Mouse (Mus musculus) adrenal gland, postnatal 14 days (tissue): ENCODE data around the gene Wee1. TPM values are rescaled to one million over a fixed set of nuclear protein-coding genes. Genes with fewer than 3 reads are reported as not detected.
"Not testable (repeated sequence)": the region's sequence is repeated elsewhere in the genome, so short reads cannot be mapped to it uniquely, and the experiment has no call there.

Source experiments
- DNase-seq: peaks from one replicate; pipeline ENCODE4 v3.0.0; 2021; ENCODE audit warnings: mixed read lengths
- total RNA-seq: library from RNA; stranded (reverse); gene quantifications from 2 replicates; pipeline ENCODE4 v1.2.3, GENCODE M21; 2021

Wee1 gene
- total RNA-seq, 1 experiment from 2014 or later = 15.3 TPM

DNA sequence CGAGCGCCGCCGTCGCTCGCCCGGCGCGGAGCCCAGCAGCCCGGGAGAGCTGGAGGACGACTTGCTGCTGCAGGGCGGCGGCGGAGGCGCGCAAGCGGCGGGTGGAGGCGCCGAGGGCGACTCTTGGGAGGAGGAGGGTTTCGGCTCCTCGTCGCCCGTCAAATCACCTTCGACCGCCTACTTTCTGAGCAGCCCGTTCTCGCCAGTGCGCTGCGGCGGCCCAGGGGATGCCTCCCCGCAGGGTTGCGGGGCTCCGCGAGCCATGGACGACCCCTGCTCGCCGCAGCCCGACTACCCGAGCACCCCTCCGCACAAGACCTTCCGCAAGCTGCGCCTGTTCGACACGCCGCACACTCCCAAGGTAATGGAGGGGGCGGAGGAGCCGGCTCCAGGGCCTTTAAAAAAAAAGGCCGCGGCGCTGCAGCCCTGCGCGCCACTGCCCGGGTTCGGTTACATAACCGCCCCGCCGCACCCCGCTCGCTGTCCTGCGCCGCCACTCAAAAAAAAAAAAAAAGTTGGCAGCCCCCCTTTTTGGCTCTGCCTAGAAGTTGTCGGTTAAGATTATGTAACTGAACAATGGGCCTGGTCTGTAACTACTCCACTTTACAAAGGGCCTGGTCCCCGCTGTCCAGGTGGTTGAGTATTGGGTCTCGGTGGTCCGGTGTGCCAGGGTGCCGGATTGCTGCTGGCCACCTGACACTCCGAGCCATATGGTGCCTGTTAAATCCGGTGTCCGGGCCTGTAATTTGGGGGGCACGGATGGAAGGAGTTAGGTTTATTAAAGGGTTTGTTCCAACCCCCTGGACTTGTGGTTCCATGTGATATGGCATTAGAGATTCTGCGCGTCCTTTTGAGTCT, 948 bp downstream of the Wee1 start:
- peak; percentile 82 for DNase-seq

DNA sequence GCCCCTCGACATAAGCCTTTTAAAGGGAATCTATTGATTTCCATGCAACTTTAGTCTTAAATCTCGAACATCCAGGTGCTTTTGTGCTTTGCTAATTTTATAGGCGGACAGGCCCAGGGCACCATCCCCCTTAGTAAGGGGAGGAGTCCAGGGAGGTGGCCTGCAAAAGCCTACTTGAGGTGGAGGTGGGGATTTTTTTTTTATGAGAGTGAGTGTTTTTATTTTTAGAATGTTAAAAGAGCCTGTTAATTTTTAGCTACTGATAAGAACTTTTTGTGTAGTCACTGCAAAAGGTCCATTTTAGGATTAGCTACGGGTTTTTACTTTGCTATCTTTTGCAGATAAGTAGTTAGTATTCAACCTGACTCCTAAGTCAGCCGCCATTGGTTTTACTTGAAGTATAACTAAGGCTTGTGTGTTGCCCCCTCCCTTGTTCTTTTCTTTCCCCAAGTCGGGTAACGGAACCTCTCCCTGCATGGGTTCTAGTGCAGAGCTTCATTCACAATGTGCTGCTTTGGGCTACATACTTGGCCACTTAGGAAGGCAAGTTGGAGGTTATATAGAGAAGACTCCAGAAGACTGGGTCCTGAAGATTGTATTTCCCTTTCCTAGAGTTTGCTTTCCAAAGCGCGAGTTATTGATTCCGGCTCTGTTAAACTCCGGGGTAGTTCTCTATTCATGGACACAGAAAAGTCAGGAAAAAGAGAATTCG, 2.2 kb downstream of the Wee1 start:
- DNase-seq = peak; percentile 29

DNA sequence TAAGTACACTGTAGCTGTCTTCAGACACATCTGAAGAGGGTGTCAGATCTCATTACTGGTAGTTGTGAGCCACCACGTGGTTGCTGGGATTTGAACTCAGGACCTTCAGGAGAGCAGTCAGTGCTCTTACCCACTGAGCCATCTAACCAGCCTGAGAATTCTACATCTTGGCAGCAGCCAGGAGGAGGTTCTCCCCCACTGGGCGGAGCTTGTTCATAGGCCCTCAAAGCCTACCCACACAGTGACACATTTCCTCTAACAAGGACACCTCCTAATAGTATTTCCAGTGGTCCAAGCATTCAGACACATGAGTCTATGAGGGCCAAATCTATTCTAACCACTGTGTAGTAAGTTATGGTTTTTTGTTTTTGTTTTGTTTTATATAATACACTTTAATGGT, 6.7 kb downstream of the Wee1 start:
- DNase-seq = no peak

DNA sequence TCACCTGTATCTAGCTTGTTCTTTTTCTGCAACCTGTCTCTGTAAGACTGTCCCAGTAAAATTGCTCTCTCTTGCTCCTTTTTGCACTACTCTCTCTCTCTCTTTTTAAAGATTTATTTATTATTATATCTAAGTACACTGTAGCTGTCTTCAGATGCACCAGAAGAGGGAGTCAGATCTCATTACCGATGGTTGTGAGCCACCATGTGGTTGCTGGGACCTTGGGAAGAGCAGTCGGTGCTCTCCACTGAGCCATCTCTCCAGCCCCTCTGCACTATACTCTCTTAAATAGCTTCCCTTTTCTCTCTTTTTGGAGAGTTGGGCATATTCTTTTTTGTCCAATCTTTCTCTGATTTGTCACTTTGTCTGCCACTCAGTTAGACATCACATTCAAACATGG, 10.4 kb downstream of the Wee1 start:
- DNase-seq = not testable (repeated sequence)

DNA sequence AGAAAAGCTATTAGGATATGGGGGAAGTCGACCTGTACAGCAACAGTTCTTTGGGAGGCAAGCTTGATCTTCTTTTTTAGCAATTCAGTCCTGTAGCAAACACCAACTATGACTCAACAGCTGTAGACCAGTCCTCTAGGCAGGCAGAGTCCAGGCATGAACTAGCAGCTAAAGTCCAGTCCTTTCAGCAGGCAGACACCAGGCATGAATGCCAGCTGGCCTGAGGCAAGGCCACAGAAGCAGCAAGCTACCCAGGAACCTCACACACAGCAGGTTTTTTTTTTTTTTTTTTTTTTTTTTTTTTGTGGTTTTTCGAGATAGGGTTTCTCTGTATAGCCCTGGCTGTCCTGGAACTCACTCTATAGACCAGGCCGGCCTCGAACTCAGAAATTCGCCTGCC, 12.1 kb downstream of the Wee1 start:
- DNase-seq = peak; percentile 32

DNA sequence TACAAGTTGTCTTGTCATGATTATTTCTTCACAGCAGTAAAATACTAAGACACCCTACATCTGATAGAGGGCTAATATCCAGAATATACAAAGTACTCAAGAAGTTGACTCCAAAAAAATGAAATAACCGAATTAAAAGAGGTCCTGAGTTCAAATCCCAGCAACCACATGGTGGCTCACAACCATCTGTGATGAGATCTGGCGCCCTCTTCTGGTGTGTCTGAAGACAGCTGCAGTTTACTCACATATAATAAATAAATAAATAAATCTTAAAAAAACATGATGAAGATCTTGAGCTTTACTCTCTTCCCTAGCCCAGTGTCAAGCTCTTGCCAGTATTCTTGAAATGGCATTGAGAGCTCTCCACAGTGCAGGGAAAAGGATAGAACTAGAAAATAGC, 16.7 kb downstream of the Wee1 start:
- no peak for DNase-seq

DNA sequence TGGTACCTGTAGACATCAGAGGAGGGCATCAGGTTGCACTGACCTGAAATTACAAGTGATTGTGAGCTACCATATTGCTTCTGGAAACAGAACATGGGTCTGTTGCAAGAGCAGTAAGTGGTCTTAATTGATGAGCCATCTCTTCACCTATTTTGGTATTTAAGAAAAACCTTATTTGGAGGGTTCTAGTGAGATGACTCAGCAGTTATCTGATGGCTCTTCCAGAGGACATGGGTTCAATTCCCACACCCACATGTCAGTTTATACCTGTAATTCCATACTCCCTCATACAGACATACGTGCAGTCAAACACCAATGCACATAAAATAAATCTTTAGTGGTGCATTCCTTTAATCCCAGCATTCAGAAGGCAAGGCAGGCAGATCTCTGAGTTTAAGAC, 22.0 kb downstream of the Wee1 start:
- no peak for DNase-seq

DNA sequence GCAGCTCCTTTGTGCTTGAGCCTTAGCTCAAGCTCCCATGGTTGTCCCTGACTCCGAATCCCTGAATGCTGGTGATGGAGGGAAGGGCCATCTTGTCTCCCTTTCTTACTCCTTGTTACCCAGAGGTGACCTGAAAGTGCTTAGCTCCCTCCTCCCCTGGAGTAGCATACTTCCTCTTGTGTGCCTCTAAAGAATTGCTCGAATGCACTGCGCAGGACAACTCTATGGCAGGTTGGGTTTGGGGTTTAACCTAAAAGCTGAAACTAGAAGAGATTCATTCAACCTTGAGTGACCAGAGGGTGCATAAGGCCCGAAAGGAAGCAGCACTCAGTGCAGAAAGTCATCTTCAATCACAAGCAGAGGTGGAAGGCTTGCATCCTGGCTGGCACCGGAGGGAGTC, 31.0 kb downstream of the Wee1 start:
- DNase-seq = no peak

DNA sequence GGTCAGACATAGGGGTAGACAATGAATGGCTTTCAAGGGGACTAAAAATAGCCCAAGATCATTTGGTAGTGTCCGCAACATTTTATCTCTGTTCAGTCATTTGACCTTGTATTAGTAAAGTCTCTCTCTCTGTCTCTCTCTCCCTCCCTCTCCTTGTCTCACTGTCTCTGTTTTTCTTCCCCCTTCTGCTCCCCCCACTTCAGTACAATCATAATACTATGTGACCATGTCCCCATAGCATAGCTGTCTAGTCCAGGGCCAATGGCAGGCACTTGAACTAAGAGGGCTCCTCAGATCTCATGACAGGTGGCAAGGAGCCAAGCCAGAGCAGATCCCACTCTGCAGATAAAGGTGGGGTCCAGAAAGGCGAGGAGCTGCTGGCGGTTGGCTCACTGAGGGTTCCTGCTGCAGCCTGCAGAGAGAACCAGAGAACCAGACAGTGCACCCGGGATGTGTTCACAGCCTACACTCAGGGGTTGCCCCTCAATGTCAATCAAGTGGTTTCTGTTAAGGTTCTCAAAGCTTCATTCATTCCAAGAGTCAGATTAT, 34.9 kb downstream of the Wee1 start:
- DNase-seq = peak; percentile 36

DNA sequence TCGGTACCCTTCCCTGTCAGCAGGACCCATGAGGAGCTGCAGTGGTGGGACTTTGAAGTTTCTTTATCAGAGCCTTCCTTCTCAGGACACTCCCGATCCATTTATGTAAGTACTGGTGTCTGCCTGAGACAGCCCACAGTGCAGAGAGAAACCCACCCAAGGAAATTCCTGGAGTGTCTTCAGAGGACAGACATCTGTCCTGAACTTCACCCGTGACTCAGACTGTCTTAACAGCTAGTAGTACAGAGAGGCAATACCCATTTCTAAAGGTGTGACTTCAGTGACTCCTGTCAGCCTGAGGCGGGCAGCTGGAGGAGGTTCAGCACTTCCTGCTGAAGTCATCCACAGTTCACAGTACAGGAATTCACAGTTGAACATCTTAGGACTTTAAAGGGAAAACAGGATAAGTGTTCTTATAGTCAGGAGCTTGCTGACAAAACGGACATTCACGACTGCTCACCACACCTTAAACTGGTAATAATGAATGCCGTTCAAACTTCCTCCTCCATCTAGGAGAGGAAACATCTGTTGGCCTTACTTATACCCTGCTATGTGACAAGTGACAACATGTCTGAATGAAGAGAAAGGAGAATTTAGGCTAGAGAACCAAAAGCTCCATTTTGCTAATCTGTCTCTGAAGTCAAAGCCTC, 35.5 kb downstream of the Wee1 start:
- peak; percentile 14 for DNase-seq

DNA sequence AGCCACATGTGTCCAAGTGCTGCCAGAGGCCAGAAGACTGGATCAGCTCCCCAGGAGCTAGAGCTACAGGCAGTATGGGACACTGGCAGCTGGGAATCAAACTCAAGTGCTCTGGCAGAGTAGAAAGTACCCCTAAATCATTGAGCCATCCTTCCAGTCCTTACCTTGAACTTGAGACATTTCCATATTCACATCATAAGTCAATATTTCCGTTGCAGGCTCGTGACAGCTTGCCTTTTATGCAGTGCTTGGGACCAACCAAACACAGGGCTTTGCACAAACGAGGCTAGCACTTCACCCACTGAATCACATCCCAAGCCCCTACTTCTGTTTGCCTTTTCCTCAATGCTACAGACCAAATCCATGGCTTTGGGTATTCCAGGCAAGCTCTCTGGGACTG, 36.2 kb downstream of the Wee1 start:
- DNase-seq = no peak

DNA sequence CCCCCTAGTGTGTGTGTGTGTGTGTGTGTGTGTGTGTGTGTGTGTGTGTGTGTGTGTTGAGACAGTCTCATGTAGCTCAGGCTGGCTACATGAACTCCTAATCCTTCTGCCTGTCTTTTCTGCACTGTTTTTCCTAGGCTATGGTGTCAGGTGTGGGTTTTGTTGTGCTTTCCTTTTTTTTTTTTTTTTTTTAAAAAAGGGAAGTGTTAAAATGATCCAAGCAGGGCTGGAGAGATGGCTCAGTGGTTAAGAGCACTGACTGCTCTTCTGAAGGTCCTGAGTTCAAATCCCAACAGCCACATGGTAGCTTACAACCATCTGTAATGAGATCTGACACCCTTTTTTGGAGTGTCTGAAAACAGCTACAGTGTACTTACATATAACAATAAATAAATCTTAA, 38.3 kb downstream of the Wee1 start:
- DNase-seq = not testable (repeated sequence)

DNA sequence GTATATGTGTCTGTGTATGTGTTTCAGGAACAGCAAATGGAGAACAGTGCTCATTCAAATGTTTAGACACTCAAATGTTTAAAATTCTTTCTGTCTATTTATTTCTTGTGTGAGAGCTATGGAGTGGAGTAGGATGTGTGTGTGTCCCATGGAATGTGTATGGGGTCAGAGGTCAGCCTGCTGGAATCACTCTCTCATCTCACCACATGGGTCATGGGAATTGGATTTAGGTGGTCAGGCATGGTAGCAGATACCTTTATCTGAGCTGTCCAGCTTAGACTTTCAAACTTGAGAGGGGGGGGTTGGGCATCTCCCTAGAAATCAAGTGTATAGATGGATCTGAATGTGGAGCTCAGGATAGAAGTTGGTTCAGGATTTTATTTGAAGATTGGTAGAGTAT, 38.8 kb downstream of the Wee1 start:
- DNase-seq = no peak

DNA sequence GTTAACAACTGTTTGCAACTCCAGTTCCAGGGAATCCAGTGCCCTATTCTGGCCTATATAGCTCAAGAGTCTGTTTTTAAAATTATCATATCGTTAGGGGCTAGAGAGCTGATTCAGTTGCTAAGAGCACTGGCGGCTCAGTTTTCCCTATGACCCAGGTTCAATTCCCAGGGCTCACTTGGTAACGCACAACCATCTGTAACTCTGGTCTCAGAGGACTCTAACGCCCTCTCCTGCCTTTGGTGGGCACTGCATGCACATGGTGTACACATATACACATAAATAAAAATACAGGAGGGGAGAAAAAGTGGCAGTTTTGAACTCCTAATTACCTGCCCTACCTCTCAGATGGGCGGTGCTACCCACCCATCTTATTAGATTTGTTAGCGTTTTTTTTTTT, 41.2 kb downstream of the Wee1 start:
- no peak for DNase-seq

DNA sequence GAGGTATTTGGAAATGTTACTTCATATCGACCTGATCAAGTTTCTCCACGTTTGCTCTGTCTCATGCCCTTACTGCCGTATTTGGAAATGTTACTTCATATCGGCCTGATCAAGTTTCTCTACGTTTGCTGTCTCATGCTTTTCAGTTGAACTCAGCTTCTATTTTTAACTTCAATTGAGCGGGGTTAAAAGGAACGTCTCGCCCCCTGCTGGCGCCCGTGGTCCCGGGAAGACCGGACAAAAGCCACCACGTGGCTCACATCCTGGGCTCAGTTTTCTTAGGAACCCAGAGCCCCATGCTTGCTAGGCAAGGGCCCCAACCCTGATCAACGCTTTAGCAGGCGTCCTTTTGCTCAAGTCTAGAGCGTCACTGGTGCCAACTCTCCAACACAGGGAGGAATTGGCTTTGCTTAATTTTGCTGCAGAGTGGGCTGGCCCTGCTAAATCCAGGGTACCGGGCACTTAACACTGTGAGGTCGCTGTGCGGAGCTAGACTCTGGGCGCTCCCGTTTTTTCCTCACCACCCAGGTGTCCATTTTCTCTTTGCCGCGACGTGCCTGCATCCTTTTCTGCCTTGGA, 42.3 kb downstream of the Wee1 start:
- DNase-seq = peak; percentile 93

DNA sequence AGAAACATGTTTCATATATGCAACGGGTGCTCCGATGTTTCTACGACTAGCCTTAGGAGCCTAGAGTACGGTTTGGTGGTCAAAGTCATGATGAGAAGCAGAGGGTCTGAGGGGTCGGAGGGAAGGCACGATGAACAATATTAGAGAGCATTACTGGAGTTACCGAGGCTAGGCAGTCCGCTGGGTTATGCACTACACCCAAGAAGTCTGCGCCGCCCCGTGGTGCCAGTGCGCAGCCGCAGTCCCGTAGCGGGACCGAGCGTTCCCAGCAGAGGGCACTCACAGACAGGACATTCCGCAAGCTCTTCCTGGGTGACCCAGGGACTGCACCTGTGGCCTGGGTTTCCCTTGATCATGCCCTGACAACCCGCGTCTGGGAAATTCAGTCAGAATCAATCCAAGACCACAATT, 42.9 kb downstream of the Wee1 start:
- DNase-seq = peak; percentile 95

DNA sequence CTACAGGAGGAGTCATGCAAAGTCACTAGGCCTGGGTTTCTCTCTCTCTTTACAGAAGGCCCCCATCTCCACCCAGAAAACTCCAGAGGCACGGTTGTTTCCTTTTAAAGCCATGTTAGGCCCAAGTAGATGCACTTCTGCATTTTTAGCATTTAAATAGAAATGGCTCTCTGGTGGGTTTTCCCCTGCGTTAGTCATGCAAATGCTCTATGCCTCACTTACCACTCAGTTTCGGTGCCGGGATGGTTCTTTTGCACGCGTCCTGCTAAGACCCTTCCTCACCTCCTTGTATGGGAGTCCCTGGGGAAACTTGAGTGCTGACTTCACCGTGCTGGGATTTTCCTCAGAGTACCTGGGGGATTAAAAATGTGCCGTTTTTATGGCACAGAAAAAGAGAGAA, 44.4 kb downstream of the Wee1 start:
- no peak for DNase-seq

DNA sequence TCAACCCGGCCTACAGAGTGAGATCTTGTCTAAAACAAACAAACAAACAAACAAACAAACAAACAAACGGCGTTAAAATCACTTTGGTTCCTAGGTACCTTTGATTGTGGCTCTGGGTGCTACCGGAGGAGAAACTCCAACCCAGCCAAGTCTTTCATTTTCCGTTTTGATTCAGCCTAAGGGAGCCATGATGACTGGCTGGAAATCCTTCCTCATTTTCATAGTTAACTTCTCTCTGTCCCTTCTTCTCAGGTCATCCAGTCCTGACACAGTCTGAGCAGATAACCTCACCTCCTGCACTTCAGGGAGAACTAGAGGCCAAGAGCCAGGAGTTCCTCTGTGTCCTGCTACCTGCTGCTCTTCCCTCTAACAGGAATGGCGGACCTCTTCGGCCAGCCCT, 57.4 kb downstream of the Wee1 start:
- DNase-seq = no peak

DNA sequence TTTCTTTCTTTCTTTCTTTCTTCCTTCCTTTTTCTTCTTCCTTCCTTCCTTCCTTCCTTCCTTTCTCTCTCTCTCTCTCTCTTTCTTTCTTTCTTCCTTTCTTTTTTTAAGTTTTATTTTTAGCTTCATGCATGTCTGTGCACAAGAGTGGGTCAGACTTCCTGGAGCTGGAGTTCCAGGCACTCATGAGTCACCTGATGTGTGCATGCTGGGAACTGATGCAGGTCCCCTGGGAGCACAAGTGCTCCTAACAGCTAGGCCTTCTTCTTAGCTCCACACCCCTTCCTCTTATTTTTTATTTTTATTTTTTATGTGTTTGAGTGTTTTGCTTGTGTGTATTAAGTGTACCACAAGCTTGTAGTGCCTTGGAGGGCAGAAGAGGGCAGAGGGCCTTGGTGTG, 58.8 kb downstream of the Wee1 start:
- no peak for DNase-seq

DNA sequence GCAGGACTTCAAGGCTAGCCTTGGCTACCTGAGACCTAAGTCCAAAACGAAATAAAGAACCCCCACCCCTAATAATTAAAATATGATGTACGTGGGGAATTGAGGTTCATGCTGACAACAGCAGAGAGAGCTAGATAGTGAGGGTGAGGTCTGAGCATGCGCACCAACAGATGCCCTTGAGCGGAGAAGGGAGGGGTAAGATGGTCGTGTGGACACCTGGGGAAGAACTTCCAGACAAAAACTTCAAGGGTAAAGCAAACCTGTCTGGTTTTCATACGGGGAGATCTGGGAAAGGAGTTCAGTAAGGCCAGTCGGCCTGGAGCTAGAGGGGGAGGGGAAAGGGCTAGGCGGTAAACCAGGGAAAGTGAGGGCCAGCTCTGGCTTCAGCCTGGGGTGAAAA, 59.6 kb downstream of the Wee1 start:
- DNase-seq = no peak

DNA sequence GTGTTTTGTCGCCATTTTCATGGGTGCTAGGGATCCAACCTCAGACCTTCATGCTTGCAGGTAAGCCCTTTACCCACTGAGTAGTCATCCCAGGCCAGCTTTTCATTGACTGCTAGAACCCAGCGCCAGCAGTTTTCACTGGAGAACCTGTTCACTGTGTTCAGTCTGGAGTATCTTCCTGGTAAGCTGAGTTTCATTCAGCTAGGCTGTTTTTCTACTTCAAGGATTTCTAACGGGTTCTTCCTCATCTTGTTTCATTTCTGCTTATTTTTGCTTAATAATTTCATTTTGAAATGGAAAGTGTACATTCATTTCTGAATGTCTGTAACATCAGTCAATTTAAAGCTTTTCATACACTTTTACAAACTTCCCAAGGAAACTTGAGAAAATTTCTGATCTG, 62.8 kb downstream of the Wee1 start:
- DNase-seq = no peak

DNA sequence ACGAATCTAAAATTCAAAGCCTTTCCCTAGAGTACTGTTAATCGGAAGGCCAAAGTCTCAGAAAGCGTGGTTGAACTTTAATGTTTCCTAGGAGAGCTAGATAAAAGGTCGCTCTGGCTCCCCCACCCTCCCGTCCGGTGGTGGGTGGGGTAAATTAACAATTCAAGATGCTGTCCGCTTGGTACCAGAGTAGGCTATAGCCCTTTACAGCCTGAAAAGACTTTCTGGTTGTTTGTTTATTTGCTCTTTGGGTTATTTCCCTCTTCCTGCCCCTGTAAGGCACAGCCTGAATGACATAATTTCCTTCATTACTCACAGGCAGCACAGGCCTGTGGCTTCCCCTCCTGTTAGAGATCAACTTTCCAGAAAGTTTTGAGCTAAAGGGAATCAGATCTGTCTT, 68.1 kb downstream of the Wee1 start:
- no peak for DNase-seq
